Mouse (Mus musculus) embryo, embryonic 11.5 days (tissue): Measurements from ENCODE around the gene Prdm5.

ENCODE experiments used
- DNase-seq: peaks from one replicate; pipeline ENCODE4 v3.0.0-alpha.2; 2012; ENCODE audit warnings: low read depth, low spot score

Prdm5 gene

DNA sequence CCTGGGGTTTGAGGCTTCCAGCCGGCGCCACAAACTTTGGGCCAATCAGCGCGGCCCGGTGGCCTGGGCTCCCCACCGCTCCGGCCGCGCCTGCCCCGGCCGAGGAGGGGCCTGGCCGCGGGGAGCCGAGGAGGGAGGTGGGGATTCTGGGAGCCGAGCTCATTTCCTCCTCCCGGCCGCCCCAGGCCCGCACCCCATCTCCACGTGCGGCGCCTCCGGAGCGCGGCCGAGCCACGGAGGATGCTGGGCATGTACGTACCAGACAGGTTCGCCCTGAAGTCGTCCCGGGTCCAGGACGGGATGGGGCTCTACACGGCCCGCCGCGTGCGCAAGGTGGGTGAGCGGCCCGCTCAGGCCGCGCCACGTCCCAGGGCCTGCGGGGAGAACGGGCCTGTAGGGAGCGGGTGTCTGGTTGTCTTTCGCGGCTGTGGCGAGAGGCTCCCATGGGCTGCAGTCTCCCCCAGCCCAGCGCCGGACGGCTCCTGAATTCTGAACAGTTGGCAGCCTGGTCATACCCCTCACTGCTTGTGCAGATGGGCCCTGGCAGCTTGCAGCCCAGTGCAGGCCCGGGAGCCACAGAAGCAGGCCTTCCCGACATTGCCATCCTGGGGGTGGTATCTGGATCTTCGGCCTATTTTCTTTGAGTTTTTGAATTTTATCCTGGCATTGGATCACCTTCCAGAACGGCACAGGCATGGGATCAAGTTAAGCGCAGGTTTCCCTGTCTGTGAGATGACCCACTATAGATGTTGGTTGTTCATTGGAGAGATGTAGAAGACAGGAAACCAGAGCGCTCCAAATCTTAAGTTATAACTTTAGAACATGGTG lies at the start of gene Prdm5:
Gene Prdm5, plus strand, starts transcription at position 128 of the 828 bp plus-strand sequence.
- peak; percentile 42 for DNase-seq

DNA sequence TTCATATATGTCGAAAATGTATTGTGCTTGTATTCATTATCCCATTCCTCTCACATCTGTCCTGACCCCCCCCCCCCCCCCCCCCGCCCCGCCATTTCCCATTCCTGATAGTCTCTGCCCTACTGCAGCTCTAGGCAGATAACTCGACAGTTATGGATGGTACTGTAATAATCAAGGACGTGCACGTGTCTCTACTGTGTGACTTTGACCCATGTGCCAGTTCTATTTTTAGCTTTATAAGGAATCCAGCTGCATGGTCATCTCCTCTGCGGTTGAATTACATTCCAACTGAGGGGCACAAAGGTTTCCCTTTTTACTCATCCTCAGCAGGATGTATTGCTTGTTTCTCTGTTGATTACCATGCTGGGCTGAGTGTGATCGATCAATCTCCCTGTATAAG lies 39.3 kb upstream of the Prdm5 start:
- no peak for DNase-seq

DNA sequence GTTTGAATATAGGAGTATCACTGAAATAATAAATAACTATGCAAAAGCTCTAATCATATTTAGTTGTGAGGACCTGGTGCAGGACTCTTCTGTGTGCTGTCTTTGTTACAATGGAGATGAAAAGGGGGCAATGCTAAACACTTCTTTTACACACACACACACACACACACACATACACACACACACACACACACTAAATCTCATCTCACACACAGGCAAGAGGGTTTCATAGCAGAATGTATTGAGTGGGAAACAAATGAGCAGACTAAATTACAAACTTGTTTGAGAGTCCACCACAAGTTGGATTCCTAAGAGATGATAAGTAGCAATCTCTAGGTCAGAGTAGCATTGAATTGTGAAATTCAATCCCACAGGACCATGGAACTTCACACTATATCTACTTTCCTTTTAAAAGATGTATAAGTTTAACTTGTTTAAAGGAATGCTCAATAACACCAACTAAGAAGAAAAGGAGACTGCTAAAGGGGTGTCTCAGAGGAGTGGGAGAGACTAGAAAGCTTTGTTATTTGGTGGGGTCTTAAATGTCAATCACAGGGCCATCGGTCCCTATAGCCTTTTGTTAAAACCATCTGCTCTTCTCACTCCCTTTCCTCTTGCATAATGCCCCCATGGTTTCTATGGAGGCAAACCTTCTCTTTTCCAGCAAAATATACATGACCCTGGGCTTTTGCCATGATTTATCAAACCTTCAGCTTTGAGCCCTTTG lies 35.5 kb upstream of the Prdm5 start:
- no peak for DNase-seq

DNA sequence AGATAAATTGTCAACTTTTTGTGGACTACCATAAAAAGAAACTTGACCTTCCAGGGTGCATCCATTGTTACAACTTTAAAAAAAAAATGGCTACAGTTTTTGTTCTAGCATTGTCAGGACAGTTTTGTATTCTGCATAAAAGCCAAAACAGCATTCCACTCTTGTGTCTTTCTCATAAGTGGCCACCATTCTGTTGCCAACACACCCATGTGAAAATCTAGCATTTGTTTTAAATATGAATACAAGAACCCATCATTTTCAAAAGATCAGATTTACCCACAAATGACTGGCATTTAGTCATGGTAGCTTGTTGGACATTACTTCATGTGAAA lies 35.0 kb upstream of the Prdm5 start:
- DNase-seq = no peak

DNA sequence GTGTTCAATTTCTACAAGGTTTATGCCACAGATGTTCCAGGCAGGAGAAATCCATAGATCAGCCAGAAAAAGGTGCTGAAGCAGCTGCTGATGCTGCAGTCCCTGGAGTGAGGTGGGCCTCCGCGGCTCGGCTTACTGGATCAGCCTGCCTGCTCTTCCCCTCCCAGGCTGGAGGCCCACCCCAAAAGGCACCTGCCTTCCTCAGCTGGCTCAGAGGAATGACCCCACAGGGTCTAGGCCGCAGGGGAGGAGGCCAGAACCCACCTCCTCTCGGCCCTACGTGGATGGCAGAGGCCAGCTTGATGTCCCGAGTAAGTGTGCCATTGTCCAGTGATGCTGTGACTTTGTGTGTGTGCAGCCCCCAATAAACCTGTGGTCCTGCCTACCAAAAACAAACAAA lies 20.6 kb upstream of the Prdm5 start:
- no peak for DNase-seq

DNA sequence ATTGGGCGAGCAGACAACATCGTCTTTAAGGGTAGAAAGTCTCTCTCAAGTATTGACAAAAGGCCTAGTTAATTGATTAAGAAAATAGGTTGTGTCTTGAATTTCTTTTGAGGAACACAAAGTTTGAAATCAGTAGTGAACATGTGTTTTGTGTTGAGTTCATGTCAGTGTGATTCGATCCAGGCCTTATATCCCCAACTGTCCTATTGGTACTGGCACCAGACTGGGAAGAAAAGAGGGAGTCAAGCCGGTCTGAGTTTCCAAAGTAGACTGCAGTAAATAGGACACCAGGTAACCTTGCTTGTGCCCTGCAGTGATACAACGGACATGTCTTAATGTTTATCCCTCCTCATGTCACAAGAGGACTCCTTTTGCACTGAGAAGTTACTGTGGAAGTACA lies 19.6 kb upstream of the Prdm5 start:
- DNase-seq = no peak

DNA sequence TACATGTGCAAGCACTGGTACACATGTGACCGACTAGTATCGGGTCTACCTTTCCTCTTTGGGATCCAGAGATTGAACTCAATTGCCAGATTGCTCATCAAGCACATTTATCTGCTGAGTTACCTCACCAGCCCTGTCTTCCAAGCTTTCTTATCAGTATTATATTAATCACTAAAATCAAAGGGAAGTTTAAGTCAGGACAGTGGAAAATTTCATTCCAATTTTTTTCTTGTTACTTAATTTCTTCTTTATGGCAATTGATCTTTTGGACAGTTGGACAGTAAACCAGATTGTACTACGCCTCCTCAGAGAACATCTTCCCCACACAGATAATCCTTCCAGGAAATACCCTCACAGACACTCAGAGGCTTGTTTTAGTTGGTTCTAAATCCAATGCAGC lies 18.7 kb upstream of the Prdm5 start:
- no peak for DNase-seq

DNA sequence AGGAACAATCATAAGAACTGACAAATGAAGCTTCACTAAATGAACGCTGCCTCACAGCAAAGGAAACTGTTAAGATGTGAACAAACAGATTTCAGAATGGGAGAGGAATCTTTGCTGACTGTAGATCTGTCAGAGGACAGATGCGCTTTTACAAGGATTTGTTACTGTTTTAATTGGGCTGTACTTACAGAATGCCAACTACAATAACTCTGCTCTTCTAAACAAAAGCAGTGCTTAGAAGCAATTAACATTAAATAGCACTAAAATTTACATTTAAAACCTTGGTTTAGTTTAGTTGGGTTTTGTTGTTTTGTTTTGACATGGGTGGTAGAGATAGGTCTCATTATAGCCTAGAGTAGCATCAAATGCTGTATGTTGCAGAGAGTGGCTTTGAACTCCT lies 14.3 kb upstream of the Prdm5 start:
- DNase-seq = no peak

DNA sequence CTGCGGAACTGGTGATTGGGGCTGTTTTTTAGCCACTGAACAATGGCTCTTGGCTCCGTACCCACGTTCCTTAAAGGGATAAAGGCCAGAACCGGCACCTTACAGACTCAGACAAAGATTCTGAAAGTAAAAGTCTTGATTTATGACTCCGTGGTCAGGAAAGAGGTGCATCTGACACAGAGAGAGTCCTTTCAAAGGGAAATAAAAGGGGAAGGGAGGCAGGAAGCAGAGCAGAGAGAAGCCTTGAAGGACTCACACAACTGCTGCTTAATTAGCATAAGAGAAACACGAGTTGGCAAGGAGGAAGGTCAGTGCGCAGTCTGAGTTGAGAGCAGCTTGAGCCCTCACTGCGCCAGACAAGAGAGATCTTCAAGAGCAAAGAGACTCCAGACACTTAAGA lies 13.7 kb upstream of the Prdm5 start:
- no peak for DNase-seq

DNA sequence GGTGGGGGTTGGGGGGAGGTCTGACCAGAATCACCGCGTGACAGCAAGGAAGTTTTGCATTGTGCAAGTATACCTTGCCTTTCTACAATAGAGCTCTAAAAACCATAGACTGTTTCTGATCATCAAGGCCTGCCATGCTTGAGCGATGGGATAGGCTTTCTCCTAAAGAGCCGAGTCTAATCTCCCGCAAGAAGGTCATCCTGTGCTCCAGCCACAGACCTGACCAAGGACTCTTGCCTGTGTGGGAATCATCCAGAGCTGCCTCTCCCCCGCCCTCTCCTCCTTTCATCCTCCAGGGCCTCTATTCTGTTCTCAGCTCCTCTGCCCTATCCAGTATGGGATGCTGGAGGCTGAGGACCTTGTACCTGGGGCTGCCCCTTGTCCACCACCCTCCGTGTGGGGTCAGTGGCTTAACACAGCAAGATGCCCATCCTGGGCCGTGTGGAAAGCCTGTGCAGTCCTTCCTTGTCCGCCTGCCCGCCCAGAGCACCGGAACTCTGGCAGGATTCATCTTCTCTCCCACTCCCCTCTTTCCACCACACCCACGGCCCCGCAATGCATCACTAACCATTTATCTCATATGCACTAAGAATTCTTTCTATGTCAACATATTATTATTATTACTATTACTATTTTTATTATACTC lies 12.9 kb upstream of the Prdm5 start:
- no peak for DNase-seq

DNA sequence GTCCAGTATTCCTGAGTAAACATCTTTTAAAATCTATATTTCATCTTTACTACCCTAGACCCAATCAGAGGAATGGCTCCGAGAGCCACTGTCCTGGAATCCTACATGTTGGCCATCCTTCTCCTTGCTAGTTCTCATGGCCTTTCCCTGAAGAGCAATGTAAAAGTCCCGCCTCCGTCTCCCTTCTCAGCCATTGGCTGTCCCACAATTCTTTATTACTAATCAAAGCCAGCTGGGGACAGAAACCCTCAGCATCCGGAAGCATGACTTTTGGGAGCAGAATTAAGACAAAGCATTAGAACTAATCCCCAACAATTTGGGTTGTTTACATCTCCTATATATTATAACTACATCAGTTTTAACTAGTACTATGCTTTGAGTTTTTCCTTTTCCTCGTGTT lies 10.9 kb upstream of the Prdm5 start:
- no peak for DNase-seq

DNA sequence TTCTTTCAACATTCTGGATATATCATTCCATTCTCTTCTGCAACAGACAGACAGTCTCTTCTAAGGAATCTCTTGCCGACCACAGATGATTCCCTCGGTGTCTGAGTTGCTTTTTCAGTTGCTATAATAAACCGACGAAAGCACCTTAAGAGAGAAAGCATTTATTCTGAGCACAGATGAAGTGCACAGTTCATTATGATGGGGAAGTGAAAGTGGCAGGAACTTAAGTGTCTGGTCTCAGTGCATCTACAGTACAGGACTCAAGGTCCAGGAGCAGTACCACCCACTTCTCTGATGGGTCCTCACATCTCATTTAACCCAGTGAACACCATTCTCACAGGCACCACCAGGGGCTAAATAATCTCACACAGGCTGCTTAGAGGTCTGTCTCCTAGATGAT lies 5.2 kb upstream of the Prdm5 start:
- no peak for DNase-seq

DNA sequence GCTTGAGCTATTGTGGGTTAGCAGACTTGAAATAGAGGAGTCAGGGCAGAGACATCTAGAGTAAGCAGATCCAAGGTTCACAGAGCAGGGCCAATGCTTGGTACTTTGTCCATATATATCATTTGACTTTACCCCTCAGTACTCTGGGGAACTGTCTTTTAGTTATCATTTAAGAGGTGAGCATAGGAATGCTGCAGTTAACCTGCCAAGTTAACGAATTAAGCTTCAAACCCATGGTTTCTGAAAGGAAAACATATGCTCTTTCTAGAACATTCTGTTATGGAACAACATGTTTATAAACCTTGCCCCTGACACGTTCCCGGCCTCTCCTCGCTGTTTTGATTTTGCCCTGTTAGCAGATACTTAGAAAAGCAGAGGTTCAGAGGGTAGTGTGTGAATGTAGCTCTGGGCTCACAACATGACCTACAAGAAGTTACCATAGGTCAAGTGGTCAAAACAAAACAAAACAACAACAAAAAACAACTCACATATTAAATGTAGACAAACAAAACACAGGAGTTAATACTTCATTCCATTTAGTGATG lies 973 bp downstream of the Prdm5 start:
- DNase-seq = no peak

DNA sequence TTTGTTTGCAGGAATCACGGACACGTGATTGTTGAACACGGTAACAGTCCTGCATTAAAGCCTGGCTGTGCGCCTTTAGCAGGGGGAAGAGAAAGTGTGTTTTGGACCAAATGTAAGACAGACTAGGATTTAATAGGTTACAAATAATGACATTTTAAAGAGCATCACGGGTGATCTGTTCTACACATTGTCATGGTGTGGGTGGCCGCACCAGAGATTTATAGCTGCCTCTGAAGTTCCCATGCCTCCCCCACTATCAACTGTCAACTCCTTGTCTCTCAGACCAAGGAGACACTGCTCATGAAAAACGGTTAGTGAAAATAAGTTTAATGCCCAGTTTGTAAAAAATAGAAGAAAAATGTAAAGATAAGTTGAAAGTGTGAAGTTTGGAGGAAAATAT lies 2.7 kb downstream of the Prdm5 start:
- DNase-seq = no peak

DNA sequence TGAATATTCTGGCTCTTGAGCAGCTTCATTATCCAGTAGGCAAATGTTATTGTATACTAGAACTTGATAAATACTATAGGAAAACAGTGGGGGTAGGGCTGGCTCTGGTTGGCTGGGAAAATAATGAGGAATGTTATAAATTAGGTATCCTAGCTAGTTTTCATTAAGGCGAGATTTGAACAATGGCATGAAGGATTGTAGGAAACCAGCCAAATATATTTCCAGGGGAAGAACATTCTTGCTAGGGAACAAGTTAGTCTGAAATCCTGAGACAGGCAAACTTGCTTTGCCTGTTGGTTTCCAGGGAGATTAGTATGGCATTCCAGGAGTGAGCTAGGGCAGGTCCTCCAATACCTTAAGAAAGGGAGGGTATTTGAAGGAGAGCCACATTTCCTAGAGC lies 4.9 kb downstream of the Prdm5 start:
- DNase-seq = no peak

DNA sequence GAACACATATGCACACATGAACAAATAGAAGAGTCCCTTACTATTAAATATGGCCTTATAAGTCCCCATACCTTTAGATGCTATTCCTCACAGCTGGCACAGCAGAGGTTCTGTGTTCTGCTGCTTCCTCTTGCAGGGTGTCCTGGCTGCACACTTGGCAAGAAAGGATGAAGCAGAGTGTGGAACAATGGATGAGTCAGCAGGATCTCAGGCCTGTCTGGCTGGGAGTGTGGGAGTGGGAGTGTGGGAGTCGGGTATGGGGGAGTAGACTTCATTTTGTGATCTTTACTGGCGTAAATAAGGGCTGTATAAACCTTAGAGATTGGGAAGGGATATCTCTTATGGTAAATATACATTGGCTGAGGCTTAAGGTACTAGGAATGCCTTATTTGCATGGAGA lies 14.1 kb downstream of the Prdm5 start:
- no peak for DNase-seq

DNA sequence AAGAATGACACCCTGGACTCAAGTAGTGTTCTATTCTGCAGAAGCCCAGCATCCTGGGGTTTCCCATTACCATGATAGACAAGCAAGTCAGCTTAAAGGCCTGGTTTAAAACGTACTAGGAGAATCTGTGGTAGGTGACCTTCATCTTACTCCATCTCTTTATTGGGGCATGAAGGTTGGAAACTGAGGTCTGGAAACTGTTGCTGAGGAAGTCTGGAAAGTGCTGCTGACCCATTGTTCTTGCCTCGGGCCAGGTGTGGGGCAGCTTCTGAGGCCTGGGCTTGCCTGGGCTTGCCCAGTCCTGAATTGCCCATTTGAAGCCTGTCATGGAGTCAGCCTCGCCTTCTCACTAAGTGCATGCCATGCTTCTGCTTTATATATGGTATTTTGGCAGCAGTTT lies 17.8 kb downstream of the Prdm5 start:
- no peak for DNase-seq

DNA sequence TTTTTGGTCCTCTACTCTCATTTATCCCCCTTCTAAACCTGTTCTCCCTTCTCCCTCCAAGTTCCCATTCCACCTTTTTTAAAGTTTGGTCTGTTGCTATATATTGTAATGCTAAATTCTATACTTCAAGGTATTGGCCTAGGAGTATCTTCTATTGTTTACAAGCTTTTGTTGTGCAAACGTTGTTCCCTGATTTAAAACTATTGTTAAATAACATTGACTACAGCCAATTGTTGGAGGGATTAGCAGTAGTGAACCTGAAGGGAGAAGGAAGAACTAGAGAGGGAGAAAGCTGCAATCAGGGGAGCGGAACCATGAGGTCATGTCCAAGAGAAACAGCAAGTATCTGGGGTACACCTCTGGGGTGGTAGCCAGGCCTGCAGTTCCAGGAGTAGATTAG lies 18.5 kb downstream of the Prdm5 start:
- no peak for DNase-seq

DNA sequence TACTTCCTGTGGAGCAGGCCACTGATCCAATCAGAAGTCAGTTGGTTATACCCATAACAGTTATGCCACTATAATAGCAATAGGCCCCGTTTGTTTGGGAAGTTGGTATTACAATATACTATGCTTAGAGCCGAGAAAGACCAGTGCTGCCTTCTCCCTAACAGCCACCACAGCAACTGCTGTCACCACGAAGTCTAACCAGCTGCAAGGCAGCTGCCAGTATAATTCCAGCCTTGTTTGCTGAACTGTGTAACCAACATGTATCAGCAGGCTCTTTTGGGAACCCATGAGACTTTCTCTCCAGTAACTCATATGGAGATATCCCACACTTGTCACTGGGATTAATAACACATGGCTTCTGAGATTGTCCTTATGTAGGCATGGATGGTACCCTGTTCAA lies 19.6 kb downstream of the Prdm5 start:
- no peak for DNase-seq

DNA sequence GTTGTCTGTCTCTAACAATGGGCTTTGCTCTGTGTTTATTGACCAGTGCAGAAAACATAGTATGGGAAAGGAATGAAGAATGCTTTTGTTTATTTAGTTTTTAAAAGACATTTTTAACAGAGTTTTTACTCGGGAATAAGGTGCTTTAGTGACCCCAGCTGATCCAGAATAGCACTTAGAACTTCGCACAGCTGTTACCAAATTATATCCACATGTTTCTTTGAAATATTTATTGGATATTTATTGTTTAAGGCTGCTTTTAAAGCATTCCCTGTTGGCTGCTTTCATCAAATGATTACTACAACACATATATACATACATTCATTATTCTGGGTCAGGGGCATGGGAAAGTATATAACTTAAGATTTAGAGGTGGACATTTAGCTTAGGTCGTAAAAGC lies 32.9 kb downstream of the Prdm5 start:
- no peak for DNase-seq

DNA sequence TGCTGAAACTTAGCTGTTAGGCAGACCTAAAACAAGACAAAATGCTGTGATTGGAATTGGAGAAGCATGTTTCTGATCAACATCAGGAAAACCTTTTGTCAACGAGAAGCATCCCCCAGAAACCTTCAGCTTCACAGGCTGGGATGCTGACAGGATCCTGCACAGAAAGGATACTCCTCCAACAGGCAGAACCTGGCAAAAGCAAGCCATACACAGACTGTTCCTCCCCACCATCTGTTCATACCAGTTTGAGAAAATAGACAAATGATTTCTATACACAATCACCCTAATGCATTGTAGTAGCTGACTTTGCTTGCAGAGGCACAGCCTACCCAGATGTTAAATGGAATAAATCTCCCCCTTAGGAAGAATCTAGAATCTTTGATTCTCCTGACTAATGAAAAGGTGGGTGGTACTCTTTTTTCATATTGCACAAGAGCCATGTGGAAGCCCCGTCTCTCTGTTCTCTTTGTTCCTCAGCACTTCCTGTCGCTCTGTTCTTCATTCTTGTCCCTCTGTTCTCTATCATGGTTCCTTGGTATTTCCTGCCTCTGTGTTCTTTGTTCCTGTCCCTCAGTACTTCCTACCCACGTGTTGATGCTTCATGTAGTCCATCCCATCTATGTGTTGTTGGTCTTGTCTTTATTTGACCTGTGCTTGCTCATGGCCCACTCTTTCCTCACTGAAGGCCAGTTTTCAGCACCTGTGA lies 39.4 kb downstream of the Prdm5 start:
- no peak for DNase-seq

DNA sequence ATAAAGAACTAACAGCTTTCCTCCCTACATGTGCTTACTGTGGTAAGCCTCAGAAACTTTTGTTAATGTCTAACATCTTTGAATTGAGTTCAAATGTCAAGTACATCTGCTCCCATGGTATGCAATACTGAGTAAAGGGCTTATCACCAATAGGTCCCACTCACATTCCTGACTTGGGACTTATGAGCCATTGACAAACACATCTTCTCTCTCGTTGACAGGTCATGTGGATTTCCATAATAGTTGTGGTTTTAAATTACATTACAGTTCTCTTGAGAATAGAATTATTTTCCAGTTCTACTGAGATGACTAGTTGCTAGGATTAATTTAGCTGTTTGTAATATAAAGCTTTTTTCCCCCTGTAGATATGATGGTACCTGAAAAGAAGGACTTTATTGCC lies 49.9 kb downstream of the Prdm5 start:
- DNase-seq = no peak
